Mouse (Mus musculus) left cerebral cortex, adult 2 months (tissue): ENCODE results near the gene Adh6a. TPM values are rescaled to one million over a fixed set of nuclear protein-coding genes. Genes with fewer than 3 reads are reported as not detected.

Experiments
- DNase-seq, 2 experiments: peaks; one replicate each; pipeline ENCODE4 v3.0.0; 2021 to 2022; ENCODE audit warnings: low spot score in 2 of 2, mixed read lengths in 1 of 2; ENCODE audit errors: extremely low spot score in 1 of 2
- H3K27ac ChIP-seq: fragments of 200-600 bp; 2 replicates; pipeline ENCODE4 v1.8.1; 2022
- H3K4me3 ChIP-seq: fragments of 200-600 bp; 2 replicates; pipeline ENCODE4 v1.8.1; 2022
- CTCF ChIP-seq: fragments of 200-600 bp; IDR thresholded peaks from 2 replicates; pipeline ENCODE4 v1.8.1; 2022; ENCODE audit warnings: antibody characterized with exemption, mild to moderate bottlenecking, moderate library complexity
- intact Hi-C: fragments of 180-260 bp; cut with DNase I; formaldehyde crosslinking; loops from one replicate; pipeline ENCODE4 v1.15.1; 2025
- total RNA-seq, 2 experiments: library from RNA; stranded (reverse); gene quantifications; 2 replicates each; pipeline ENCODE4 v1.2.3; 2021

Gene Adh6a
- total RNA-seq, 2 experiments from 2014 or later = not detected

GRCm38 (mm10) chr3:138373920-138374319 lies 60.8 kb downstream of the Adh6a start:
- no peak for TF ChIP-seq CTCF
- Histone ChIP-seq H3K27ac (no peak overlapping the region), H3K4me3 (no peak overlapping the region)
- intact Hi-C loops = no loop called here
- DNase-seq = no peak

DNA sequence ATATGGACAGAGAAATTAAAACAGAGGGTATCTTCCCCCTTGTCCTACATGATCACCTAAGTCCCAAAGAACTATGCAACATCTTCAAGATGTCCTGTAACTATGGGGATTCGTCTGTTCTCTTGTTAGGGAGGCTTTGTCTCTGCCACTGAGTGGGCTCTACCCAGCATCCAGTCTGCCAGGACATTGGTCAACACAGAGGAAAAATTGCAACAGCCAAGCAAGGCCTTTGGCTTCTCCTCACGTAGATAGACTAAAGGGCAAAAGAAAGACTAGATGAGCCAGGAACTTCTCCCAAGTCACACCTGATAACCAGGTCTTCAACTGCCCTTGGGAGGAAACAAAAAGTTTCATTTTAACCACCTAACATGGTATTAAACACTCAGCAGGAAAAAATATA lies 62.1 kb downstream of the Adh6a start:
- Histone ChIP-seq H3K27ac (no peak overlapping the region), H3K4me3 (no peak overlapping the region)
- no peak for DNase-seq
- intact Hi-C loops = no loop called here
- TF ChIP-seq CTCF = no peak

Other genes with a start within 250 kb of the Adh6a start
- 1 to 10 TPM; 2.9 to 3.0 TPM for gene 1110002E22Rik, start 248.2 kb upstream of the Adh6a start, total RNA-seq
- under 1 TPM; 0.28 to 0.34 TPM for gene Gm5105, start 245.9 kb upstream of the Adh6a start, total RNA-seq
- 1 to 10 TPM; 5.8 to 6.2 TPM for gene Trmt10a, start 169.8 kb upstream of the Adh6a start, total RNA-seq
- gene Mttp, start 168.3 kb upstream of the Adh6a start, total RNA-seq = 1 to 10 TPM; 6.2 to 6.5 TPM
- not detected for gene 4930579F01Rik, start 119.5 kb upstream of the Adh6a start, total RNA-seq
- under 1 TPM in 1 of 2 experiments, not detected in 1; 0.28 TPM for gene Adh7, start 95.5 kb upstream of the Adh6a start, total RNA-seq
- gene Adh1, start 52.3 kb upstream of the Adh6a start, total RNA-seq = under 1 TPM; 0.42 to 0.63 TPM
- gene Adh6b, start 28.5 kb downstream of the Adh6a start, total RNA-seq = not detected
- not detected for gene Adh4, start 102.2 kb downstream of the Adh6a start, total RNA-seq
- 10 to 100 TPM; 54.9 to 58.3 TPM for gene Adh5, start 129.8 kb downstream of the Adh6a start, total RNA-seq
- gene Metap1, start 176.2 kb downstream of the Adh6a start, total RNA-seq = 10 to 100 TPM; 40.7 to 44.3 TPM
- gene Eif4e, start 212.9 kb downstream of the Adh6a start, total RNA-seq = 100 to 1,000 TPM; 181 to 197 TPM